Mouse (Mus musculus): ENCODE results near the gene 1700012B07Rik.

GRCm38 (mm10) chr11:109809175-109809855 lies 18.5 kb downstream of the 1700012B07Rik start:
- no peak for TF ChIP-seq CTCF (IDR thresholded peaks at IDR 0.05; ENCODE audit: low read depth, low read length)
- no peak for TF ChIP-seq POLR2A (IDR thresholded peaks at IDR 0.05; ENCODE audit: borderline replicate concordance, low read depth, low read length)
